Mouse (Mus musculus) small intestine, adult 2 months (tissue): ENCODE measurements around the gene Rnf185. TPM values are rescaled to one million over a fixed set of nuclear protein-coding genes. Genes with fewer than 3 reads are reported as not detected.

ENCODE experiments used
- H3K27ac ChIP-seq: fragments of 200-500 bp; 2 replicates; pipeline ENCODE4 v1.5.1; 2012; ENCODE audit warnings: low read depth, low read length, control low read depth, inconsistent platforms; ENCODE audit not compliant: insufficient read depth
- H3K27me3 ChIP-seq: fragments of 200-500 bp; 2 replicates; pipeline ENCODE4 v1.6.1; 2012; ENCODE audit warnings: mild to moderate bottlenecking, moderate library complexity, low read length, inconsistent platforms; ENCODE audit not compliant: control insufficient read depth, insufficient read depth
- H3K36me3 ChIP-seq: fragments of 200-500 bp; 2 replicates; pipeline ENCODE4 v1.6.1; 2012; ENCODE audit warnings: mild to moderate bottlenecking, low read length, control low read depth, inconsistent platforms; ENCODE audit not compliant: control insufficient read depth, insufficient read depth
- H3K4me1 ChIP-seq: fragments of 200-500 bp; 2 replicates; pipeline ENCODE4 v1.6.1; 2012; ENCODE audit warnings: low read length, inconsistent platforms, mixed read lengths; ENCODE audit not compliant: control insufficient read depth, insufficient read depth, insufficient read length
- H3K4me3 ChIP-seq: fragments of 200-500 bp; 2 replicates; pipeline ENCODE4 v1.5.1; 2012; ENCODE audit warnings: low read depth, mild to moderate bottlenecking, control low read depth, inconsistent platforms, low read length, moderate library complexity
- CTCF ChIP-seq: fragments of 200-500 bp; IDR thresholded peaks from 2 replicates; pipeline ENCODE4 v1.5.1; 2012; ENCODE audit warnings: low read depth, mild to moderate bottlenecking, control low read depth, inconsistent platforms, low read length, moderate library complexity, mixed read lengths; ENCODE audit not compliant: insufficient replicate concordance, insufficient read length; ENCODE audit errors: extremely low read depth
- POLR2A ChIP-seq: fragments of 200-500 bp; IDR thresholded peaks from 2 replicates; pipeline ENCODE4 v1.6.1; 2012; ENCODE audit warnings: low read depth, mild to moderate bottlenecking, control low read depth, inconsistent platforms, low read length, moderate library complexity
- WGBS: fragments of 180-500 bp; shearing (Covaris S2); methylation state at CpG from one replicate; pipeline ENCODE4 v1.1.7; 2018; 5-methylcytosine and 5-hydroxymethylcytosine counted together
- polyA plus RNA-seq: library from polyadenylated mRNA; depleted of rRNA; stranded (reverse); fragments of >200 nt; gene quantifications from 2 replicates; pipeline ENCODE4 v1.2.3, GENCODE M21; 2012

The Rnf185 gene
- polyA plus RNA-seq, 1 experiment = 29.8 TPM

- Histone ChIP-seq H3K27ac (no peak overlapping the region), H3K36me3 (peaks cover 29% of the 10 kb centered on the region), H3K27me3 (no peaks in the 10 kb centered on the region), H3K4me1 (peaks cover 5% of the 10 kb centered on the region; the same call in 1 of the 2 replicates), H3K4me3 (no peak overlapping the region)
- 97% methylated on average over 3 of the region's 3 CpGs for WGBS
- TF ChIP-seq CTCF (no peak), POLR2A (no peak)
Measured at GRCm38 (mm10) chr11:3416399-3416798, 35.8 kb downstream of the Rnf185 start.

DNA sequence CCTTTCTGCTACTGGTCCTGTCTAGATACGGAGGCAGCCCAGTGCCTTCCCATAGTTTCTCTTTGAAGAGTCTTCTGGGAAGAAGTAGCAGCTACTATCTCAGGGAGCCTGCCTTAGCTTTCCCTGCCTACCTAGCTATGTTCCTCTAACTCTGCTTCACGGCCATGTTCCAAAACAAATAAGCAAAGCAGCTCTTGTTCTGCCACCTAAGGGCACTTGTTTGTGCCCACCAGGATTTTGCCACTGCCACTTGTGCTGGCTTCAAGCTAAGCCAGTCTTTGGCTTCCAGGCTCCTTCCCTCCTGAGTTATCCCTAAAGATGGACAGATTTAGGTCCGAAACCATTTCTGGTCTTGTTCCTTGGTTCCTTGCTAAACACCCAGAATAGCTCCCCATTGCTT is 40.1 kb downstream of the Rnf185 start:
- H3K27me3 ChIP-seq = no peaks in the 10 kb centered on the region

DNA sequence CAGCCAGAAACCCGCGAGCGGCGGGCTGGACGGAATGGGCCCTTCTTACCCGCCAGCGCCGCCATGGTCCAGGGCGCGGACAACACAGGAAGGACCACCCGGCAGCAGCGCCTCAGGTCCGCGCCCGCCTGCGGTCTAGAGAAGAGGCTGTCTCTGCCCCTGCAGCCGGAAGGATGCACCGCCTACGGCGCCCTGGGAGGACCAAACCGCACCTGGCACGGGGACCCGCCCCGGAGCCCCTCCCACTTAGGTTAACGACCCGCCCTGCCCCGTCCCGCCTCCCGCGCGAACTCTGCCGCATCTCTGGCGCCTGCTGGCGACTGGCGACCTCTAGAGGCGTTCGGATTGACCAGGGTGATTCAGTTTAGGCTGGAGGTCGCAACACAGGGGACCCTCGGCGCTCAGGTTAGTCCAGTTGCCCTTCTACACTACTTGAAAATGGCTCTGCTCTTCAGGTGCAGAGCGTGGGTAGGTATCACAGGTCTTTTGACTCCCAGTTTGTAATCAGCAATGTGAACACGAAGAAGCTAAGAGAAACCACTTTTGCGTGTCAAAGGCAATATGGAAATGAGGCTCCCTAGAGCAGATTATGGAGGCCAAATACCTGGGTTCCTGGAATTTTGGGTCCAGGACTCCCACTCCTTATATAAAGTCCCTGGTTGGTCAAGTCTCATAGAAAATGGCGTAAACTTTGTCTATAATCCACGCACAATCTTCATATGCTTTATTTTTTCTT is 43.0 kb downstream of the Rnf185 start, which contains the start of gene Limk2:
TSS of gene Limk2 (minus strand) at position 193 of the 736 bp plus-strand sequence.
- Histone ChIP-seq H3K4me1 (peaks cover 2% of the 10 kb centered on the region; the same call in 1 of the 2 replicates), H3K27ac (peak within 1 kb of the TSS; percentile 35), H3K36me3 (no peaks in the 10 kb centered on the region), H3K4me3 (peak within 1 kb of the TSS; percentile 82), H3K27me3 (no peaks in the 10 kb centered on the region)
- 3% methylated on average over 45 of the region's 45 CpGs for WGBS
- TF ChIP-seq POLR2A = no peak; the same call in none of the 2 replicates
- peak; percentile 83; the same call in 1 of the 2 replicates for TF ChIP-seq CTCF

More for the DNA sequence above, 40.1 kb downstream of the Rnf185 start:
- TF ChIP-seq POLR2A (no peak), CTCF (no peak)
- no peaks in the 10 kb centered on the region for H3K4me1 ChIP-seq
- 87% methylated on average over 3 of the region's 3 CpGs for WGBS
- no peak overlapping the region for H3K4me3 ChIP-seq
- H3K27ac ChIP-seq = no peak overlapping the region
- peaks cover 8% of the 10 kb centered on the region for H3K36me3 ChIP-seq

DNA sequence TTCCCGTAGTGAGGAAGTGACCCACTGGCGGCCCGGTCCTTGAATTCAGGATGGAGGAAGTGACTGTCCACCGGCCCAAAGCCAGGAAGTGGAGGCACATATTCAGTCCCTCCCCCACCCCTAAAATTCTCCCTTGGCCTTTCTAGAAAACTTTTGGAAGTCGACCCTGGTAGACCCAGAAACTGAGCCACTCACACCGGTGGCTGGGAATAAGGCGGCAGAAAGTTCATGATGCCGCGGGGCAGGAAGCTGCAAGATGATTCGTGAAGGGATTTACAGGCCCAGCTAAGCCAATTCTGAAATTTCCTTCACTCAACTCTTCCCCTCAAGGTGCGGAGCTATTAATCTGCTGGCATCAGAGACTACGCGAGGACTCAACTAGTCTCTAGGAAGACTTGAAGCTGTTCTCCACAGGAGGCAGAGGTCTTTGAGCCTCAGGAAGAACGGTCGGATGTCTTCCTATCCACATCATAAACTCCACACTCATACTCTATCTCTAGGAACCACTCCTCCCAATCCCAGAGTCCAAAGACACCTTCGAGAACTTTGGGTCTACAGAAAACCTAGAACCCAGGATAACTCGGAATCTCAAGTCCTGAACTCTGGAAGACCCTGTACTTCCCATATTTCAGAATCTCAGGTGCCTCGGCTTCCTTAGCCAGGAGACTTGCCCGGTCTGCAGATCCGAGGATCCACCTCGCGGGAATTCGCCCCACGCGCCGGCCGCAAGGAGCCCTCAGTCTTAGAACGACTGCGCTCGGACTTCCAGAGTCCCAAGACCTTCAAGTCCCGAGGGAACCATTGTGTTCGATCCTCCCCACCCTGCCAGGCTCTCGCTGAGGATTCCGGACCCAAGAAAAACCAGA is 43.8 kb downstream of the Rnf185 start:
- Histone ChIP-seq H3K27me3 (no peaks in the 10 kb centered on the region), H3K4me3 (peak overlapping the region; percentile 82), H3K4me1 (peaks cover 6% of the 10 kb centered on the region; the same call in 1 of the 2 replicates), H3K36me3 (no peaks in the 10 kb centered on the region), H3K27ac (peak overlapping the region; percentile 35)
- 2% methylated on average over 34 of the region's 34 CpGs for WGBS
- TF ChIP-seq CTCF = no peak
- no peak for TF ChIP-seq POLR2A

DNA sequence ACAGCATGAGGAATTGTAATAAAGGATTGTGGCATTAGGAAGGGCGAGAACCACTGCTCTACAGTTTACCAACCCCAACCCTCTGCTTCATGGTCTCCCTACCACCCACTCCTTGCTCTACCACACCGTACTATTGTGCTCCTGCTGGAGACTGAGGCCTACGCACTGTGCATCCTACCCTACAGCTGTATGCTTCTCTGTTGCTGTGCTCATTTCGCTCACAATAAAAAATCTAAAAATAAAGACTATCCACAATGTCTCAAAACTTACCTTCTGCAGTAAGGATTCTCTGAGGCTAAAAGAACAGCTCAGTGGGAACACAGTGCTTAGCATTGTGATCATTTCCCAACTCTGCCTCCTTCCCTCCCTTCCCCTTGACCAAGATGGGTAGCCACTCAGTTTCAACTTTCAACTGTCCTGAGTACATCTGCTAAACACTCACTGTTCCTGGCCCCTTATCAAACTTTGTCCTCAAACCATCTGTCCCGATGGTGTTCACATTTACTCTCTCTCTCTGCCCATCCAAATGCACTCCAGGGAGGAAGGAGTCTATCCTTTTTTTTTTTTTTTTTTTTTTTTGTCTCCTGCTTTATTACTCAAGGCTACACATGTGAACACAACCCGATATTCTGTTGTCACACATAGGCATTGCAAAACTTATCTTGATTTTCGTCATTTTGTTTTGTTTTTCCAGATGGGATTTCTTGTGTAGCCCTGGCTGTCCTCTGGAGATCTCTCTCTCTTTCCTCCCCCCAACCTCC is 47.7 kb downstream of the Rnf185 start:
- H3K36me3 ChIP-seq = no peaks in the 10 kb centered on the region
- no peak overlapping the region for H3K27ac ChIP-seq
- H3K4me3 ChIP-seq = no peak overlapping the region
- H3K4me1 ChIP-seq = peaks cover 11% of the 10 kb centered on the region; the same call in 1 of the 2 replicates
- H3K27me3 ChIP-seq = no peaks in the 10 kb centered on the region
- 51% methylated on average over 7 of the region's 7 CpGs for WGBS
- TF ChIP-seq CTCF = no peak
- no peak for TF ChIP-seq POLR2A

DNA sequence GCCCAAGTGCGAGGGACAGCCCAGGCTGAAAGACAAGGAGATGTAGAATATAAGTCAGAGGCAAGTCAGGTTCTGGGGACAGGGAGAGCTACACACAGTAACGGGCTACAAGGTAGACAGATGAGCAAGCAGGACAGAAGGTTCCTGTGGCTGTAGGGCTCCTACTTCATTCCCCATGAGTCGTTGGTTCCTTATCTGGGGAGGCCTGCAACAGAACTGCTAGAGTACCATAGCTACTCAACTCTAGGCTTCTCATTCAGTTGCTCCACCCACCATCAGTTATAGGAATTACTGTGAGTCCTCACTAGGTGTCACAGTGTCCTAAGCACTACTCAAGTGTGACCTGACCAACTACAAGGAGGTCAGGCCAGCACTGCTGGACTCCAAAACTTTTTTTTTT is 49.1 kb downstream of the Rnf185 start:
- 48% methylated on average over 3 of the region's 3 CpGs for WGBS
- H3K27ac ChIP-seq = no peak overlapping the region; the same call in 1 of the 2 replicates
- TF ChIP-seq POLR2A = no peak
- no peak for TF ChIP-seq CTCF
- no peaks in the 10 kb centered on the region for H3K36me3 ChIP-seq
- H3K4me1 ChIP-seq = peaks cover 14% of the 10 kb centered on the region
- no peaks in the 10 kb centered on the region for H3K27me3 ChIP-seq
- no peak overlapping the region for H3K4me3 ChIP-seq
